Mouse (Mus musculus): ENCODE data around the gene Foxp1. TPM values are rescaled to one million over a fixed set of nuclear protein-coding genes. Genes with fewer than 3 reads are reported as not detected.

The Foxp1 gene
- polyA plus RNA-seq, 1 experiment from 2014 or later = 89.2 TPM

DNA sequence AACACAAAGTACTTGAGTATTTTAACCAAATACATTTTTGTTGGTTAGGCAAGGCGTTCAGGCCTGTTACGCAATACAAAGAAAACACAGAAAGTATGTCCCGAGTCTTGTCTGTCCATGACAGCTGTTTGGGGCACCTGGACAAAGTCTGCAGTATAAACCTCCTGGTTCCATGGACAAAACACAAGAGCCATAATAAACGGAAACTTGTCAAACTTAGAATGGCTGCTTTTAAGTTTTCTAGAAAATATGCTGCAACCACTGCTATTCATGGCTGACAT lies 378.8 kb downstream of the Foxp1 start:
- ATAC-seq (ENCODE audit: low FRiP score, low TSS enrichment) (no peak), DNase-seq (no peak)
- Histone ChIP-seq H3K9ac (replicated peaks; ENCODE audit: low read length) (no peak overlapping the region), H3K9me3 (ENCODE audit: control insufficient read depth, low read length) (no peaks in the 10 kb centered on the region), H3K36me3 (ENCODE audit: control insufficient read depth, insufficient read depth, low read length) (no peaks in the 10 kb centered on the region), H3K4me3 (replicated peaks; ENCODE audit: low read depth, low read length) (no peak overlapping the region), H3K4me2 (ENCODE audit: low read length) (no peak overlapping the region), H3K4me1 (ENCODE audit: control insufficient read depth, insufficient read depth, low read length) (no peaks in the 10 kb centered on the region), H3K27me3 (ENCODE audit: control insufficient read depth, insufficient read depth, low read length) (no peaks in the 10 kb centered on the region), H3K27ac (replicated peaks; ENCODE audit: low read depth, low read length) (no peak overlapping the region)
- 86% methylated on average over 4 of the region's 4 CpGs for WGBS

GRCm38 (mm10) chr6:99142900-99143755 lies 379.4 kb downstream of the Foxp1 start:
- H3K9me3 ChIP-seq (ENCODE audit: control insufficient read depth, low read length) = no peaks in the 10 kb centered on the region
- no peaks in the 10 kb centered on the region for H3K27me3 ChIP-seq (ENCODE audit: control insufficient read depth, insufficient read depth, low read length)
- H3K27ac ChIP-seq (replicated peaks; ENCODE audit: low read depth, low read length) = no peak overlapping the region
- H3K36me3 ChIP-seq (ENCODE audit: control insufficient read depth, insufficient read depth, low read length) = no peaks in the 10 kb centered on the region
- H3K4me1 ChIP-seq (ENCODE audit: control insufficient read depth, insufficient read depth, low read length) = peaks cover 2% of the 10 kb centered on the region
- H3K9ac ChIP-seq (replicated peaks; ENCODE audit: low read length) = no peak overlapping the region
- no peak overlapping the region for H3K4me3 ChIP-seq (replicated peaks; ENCODE audit: low read depth, low read length)
- H3K4me2 ChIP-seq (ENCODE audit: low read length) = no peak overlapping the region
- DNase-seq (no peak), ATAC-seq (ENCODE audit: low FRiP score, low TSS enrichment) (no peak)
- WGBS = 73% methylated on average over 10 of the region's 10 CpGs

DNA sequence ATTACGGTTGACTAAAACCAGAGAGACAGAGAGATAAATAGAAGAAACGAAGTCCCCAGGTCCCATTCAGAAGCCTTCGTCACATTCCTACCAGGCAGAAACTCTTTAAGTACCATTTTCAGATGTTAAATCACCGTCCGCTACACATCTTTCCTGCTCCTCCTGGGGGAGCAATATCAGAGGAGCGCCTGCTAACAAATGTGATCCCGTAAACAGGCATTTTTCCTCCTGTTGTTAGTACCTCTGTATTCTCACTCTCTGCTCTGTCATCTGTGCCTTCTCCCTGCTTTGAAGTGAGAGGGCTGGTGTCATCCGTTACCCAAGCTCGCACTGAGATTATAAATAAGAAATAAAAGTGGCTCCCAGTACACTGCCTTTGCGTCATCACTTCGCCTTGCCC lies 384.5 kb downstream of the Foxp1 start:
- WGBS = 42% methylated on average over 11 of the region's 11 CpGs
- H3K36me3 ChIP-seq (ENCODE audit: control insufficient read depth, insufficient read depth, low read length) = no peaks in the 10 kb centered on the region
- no peak overlapping the region for H3K9ac ChIP-seq (replicated peaks; ENCODE audit: low read length)
- no peaks in the 10 kb centered on the region for H3K9me3 ChIP-seq (ENCODE audit: control insufficient read depth, low read length)
- H3K4me2 ChIP-seq (ENCODE audit: low read length) = no peak overlapping the region
- H3K27ac ChIP-seq (replicated peaks; ENCODE audit: low read depth, low read length) = no peak overlapping the region
- DNase-seq (peak; percentile 50), ATAC-seq (ENCODE audit: low FRiP score, low TSS enrichment) (no peak)
- no peaks in the 10 kb centered on the region for H3K27me3 ChIP-seq (ENCODE audit: control insufficient read depth, insufficient read depth, low read length)
- no peak overlapping the region for H3K4me3 ChIP-seq (replicated peaks; ENCODE audit: low read depth, low read length)
- H3K4me1 ChIP-seq (ENCODE audit: control insufficient read depth, insufficient read depth, low read length) = peaks cover 36% of the 10 kb centered on the region

- Histone ChIP-seq H3K4me1 (ENCODE audit: control insufficient read depth, insufficient read depth, low read length) (peaks cover 36% of the 10 kb centered on the region), H3K27ac (replicated peaks; ENCODE audit: low read depth, low read length) (no peak overlapping the region), H3K4me2 (ENCODE audit: low read length) (no peak overlapping the region), H3K9me3 (ENCODE audit: control insufficient read depth, low read length) (no peaks in the 10 kb centered on the region), H3K4me3 (replicated peaks; ENCODE audit: low read depth, low read length) (no peak overlapping the region), H3K27me3 (ENCODE audit: control insufficient read depth, insufficient read depth, low read length) (no peaks in the 10 kb centered on the region), H3K9ac (replicated peaks; ENCODE audit: low read length) (no peak overlapping the region), H3K36me3 (ENCODE audit: control insufficient read depth, insufficient read depth, low read length) (no peaks in the 10 kb centered on the region)
- DNase-seq = no peak
- WGBS = 60% methylated on average over 11 of the region's 11 CpGs
- ATAC-seq (ENCODE audit: low FRiP score, low TSS enrichment) = no peak
Measured at GRCm38 (mm10) chr6:99137071-99137470, 385.4 kb downstream of the Foxp1 start.

GRCm38 (mm10) chr6:99135938-99136729 lies 386.4 kb downstream of the Foxp1 start:
- no peak overlapping the region for H3K27ac ChIP-seq (replicated peaks; ENCODE audit: low read depth, low read length)
- no peak overlapping the region for H3K4me3 ChIP-seq (replicated peaks; ENCODE audit: low read depth, low read length)
- H3K4me1 ChIP-seq (ENCODE audit: control insufficient read depth, insufficient read depth, low read length) = peaks cover 36% of the 10 kb centered on the region
- no peaks in the 10 kb centered on the region for H3K27me3 ChIP-seq (ENCODE audit: control insufficient read depth, insufficient read depth, low read length)
- ATAC-seq (ENCODE audit: low FRiP score, low TSS enrichment) (no peak; the same call in 1 of the 2 replicates), DNase-seq (peak; percentile 68)
- no peak overlapping the region for H3K9ac ChIP-seq (replicated peaks; ENCODE audit: low read length)
- H3K9me3 ChIP-seq (ENCODE audit: control insufficient read depth, low read length) = no peaks in the 10 kb centered on the region
- WGBS = 9% methylated on average over 11 of the region's 11 CpGs
- H3K4me2 ChIP-seq (ENCODE audit: low read length) = no peak overlapping the region
- no peaks in the 10 kb centered on the region for H3K36me3 ChIP-seq (ENCODE audit: control insufficient read depth, insufficient read depth, low read length)

GRCm38 (mm10) chr6:99131815-99132214 lies 390.7 kb downstream of the Foxp1 start:
- no peak for ATAC-seq (ENCODE audit: low FRiP score, low TSS enrichment)
- peaks cover 22% of the 10 kb centered on the region for H3K4me1 ChIP-seq (ENCODE audit: control insufficient read depth, insufficient read depth, low read length)
- no peak overlapping the region for H3K4me3 ChIP-seq (replicated peaks; ENCODE audit: low read depth, low read length)
- no peaks in the 10 kb centered on the region for H3K36me3 ChIP-seq (ENCODE audit: control insufficient read depth, insufficient read depth, low read length)
- DNase-seq = no peak
- H3K4me2 ChIP-seq (ENCODE audit: low read length) = no peak overlapping the region
- H3K9ac ChIP-seq (replicated peaks; ENCODE audit: low read length) = no peak overlapping the region
- 63% methylated on average over 4 of the region's 4 CpGs for WGBS
- no peaks in the 10 kb centered on the region for H3K9me3 ChIP-seq (ENCODE audit: control insufficient read depth, low read length)
- H3K27me3 ChIP-seq (ENCODE audit: control insufficient read depth, insufficient read depth, low read length) = no peaks in the 10 kb centered on the region
- H3K27ac ChIP-seq (replicated peaks; ENCODE audit: low read depth, low read length) = no peak overlapping the region

DNA sequence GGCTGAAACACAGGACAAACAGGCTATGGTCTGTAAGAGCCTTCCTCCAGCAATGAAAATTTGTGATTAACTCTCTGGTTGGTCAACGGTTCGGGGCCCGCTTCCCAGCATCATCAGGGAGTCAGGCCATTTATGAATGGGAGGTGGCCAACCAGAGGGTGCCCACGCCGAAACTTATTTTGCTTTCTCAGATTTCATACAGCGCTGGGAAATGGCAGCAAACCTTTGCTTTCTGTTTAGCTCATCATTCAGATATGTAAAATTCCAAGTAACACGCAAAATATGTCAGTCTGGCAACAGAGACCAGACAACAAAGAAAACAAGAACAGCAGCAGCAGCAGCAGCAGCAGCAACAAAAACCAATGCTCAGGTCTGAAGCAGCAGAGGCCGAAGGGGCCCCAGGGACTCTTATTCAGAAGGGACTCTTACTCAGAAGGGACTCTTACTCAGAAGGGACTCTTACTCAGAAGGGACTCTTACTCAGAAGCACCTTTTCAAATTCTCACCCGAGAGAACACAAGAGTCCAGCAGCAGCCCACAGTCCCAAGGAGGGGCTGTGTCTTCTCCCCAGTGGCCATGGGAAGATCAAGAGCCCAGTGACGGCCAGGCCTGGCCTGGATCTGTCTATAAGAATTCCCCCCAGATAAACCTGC lies 391.6 kb downstream of the Foxp1 start:
- Histone ChIP-seq H3K27me3 (ENCODE audit: control insufficient read depth, insufficient read depth, low read length) (no peaks in the 10 kb centered on the region), H3K27ac (replicated peaks; ENCODE audit: low read depth, low read length) (no peak overlapping the region), H3K4me3 (replicated peaks; ENCODE audit: low read depth, low read length) (no peak overlapping the region), H3K36me3 (ENCODE audit: control insufficient read depth, insufficient read depth, low read length) (no peaks in the 10 kb centered on the region), H3K4me2 (ENCODE audit: low read length) (no peak overlapping the region), H3K4me1 (ENCODE audit: control insufficient read depth, insufficient read depth, low read length) (peaks cover 13% of the 10 kb centered on the region), H3K9me3 (ENCODE audit: control insufficient read depth, low read length) (no peaks in the 10 kb centered on the region), H3K9ac (replicated peaks; ENCODE audit: low read length) (no peak overlapping the region)
- 61% methylated on average over 10 of the region's 10 CpGs for WGBS
- ATAC-seq (ENCODE audit: low FRiP score, low TSS enrichment) (no peak), DNase-seq (no peak)

GRCm38 (mm10) chr6:99126717-99127116 lies 395.8 kb downstream of the Foxp1 start:
- ATAC-seq (ENCODE audit: low FRiP score, low TSS enrichment) (no peak), DNase-seq (no peak)
- no peaks in the 10 kb centered on the region for H3K9me3 ChIP-seq (ENCODE audit: control insufficient read depth, low read length)
- H3K27me3 ChIP-seq (ENCODE audit: control insufficient read depth, insufficient read depth, low read length) = no peaks in the 10 kb centered on the region
- H3K4me3 ChIP-seq (replicated peaks; ENCODE audit: low read depth, low read length) = no peak overlapping the region
- H3K4me1 ChIP-seq (ENCODE audit: control insufficient read depth, insufficient read depth, low read length) = no peaks in the 10 kb centered on the region
- no peak overlapping the region for H3K4me2 ChIP-seq (ENCODE audit: low read length)
- H3K9ac ChIP-seq (replicated peaks; ENCODE audit: low read length) = no peak overlapping the region
- WGBS = 91% methylated on average over 9 of the region's 9 CpGs
- H3K27ac ChIP-seq (replicated peaks; ENCODE audit: low read depth, low read length) = no peak overlapping the region
- H3K36me3 ChIP-seq (ENCODE audit: control insufficient read depth, insufficient read depth, low read length) = no peaks in the 10 kb centered on the region
